Mouse (Mus musculus) thymus, postnatal 10 days (tissue): ENCODE results near the gene Pcnt.

Experiments used
- DNase-seq, 2 experiments: peaks; one replicate each; pipeline ENCODE4 v3.0.0; 2021; ENCODE audit warnings: low spot score in 2 of 2

Gene Pcnt

DNA sequence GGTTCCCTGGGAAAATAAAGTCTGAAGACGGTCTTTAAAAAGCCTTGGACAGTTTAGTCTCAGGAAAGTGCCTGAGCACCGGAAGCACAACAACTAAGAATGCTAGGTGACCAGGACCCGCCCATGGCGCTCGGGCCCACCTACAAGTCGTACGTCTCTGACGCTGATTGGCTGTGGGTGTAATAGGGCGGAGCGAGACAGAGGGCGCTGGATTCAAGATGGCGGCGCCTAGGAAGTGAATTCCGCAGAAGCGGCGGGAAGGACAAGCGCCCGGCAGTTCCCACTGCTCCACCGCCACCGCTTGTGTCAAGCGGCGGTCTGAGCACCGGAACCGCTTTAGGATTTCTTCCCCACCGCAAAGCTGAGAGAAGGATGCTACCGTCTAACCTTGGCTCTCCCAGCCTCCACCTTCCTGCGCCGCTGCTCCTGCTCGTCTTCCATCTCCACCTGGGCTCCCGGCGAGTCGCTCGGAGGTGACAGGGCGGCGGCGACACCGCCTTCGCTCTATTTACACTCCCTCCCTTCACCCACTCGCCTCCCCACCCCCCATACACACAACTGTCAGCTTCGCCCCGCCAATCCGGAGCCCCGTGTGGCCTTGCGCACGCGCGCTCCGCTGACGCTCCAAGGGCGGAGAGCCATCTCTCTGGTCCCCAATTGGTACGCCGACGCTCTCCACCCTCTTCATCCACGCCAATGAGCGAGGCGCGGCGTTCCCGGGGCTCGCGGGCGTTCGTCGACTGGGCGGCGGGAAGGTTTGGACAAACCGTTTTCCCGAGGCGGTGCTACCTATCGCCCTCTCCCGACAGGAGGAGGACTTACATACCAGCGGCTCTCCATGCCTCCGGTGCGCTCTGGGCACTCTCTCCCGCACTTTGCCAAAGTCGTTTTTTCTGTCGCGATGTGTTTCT is at the start of gene Pcnt:
Pcnt (minus strand) TSS at position 609 of the 911 bp plus-strand sequence.
- DNase-seq = peak; percentile 94 to 96

DNA sequence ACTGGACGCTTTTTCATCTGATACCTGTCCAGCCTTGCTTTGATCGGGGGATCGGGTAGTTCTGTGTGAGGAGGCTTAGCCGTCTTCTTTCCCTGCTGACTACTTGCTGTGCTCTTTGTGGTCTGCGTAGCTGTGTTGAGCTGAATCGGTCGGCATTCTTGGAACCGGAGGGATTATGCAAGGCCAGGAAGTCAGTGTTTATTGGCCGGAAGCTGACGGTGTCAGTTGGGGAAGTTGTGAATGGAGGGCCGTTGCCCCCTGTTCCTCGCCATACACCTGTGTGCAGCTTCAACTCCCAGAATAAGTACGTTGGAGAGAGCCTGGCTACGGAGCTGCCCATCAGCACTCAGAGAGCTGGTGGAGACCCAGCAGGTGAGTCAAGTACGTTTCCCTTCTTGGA is 46.6 kb upstream of the Pcnt start:
- no peak for DNase-seq

DNA sequence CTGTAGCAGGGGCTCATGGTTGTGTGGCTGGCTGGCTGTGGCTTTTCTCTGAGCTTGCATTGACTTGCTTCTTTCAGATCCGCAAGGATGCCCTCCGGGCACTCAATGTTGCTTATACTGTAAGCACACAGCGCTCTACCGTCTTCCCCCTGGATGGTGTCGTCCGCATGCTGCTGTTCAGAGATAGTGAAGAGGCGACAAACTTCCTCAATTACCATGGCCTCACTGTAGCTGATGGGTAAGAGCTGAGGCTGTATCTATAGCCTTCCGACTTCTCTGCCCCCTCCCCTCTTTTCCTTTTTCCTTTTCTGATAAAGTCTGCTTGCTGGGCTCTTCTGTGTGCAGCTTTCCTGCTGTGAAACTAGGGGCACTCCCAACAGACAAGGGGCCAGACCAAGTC is 45.7 kb upstream of the Pcnt start:
- DNase-seq = no peak

DNA sequence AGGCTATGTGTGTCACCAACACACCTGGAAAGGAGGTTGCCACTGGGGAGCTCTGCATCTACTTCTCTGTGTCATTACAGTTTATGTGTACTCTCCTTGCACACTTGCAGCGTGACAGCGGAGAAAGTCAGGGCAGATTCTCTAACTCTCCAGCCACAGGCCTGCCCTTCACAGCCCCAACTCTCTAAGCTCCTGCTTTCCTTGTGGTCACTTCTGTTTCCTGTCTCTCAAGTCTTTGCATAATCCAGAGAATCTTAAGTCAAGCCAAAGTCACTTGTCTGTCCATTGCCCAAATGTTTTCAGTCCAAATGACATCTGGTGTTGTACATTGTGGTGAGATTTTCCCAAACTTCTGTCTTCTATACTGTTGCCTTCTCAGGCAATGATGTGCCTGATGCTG is 43.7 kb upstream of the Pcnt start:
- no peak for DNase-seq

DNA sequence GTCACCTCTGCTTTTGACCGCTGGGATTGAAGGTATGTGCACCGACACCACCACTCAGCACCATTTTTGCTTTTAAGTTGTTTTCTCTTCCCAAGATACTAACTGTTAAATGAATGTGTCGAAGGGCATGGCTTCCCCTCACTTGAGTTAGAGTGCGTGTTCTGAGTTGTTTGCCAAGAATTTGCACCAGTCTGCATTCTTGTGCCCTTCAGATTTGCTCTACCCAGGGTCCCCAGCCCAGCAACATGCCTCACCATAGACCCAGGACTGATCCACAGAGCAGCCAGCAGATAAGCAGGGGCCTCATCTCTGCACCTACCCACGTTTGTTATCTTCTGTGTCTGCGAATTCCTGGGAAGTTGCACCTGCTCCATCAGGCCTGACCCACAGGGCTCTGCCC is 38.9 kb upstream of the Pcnt start:
- DNase-seq = no peak

DNA sequence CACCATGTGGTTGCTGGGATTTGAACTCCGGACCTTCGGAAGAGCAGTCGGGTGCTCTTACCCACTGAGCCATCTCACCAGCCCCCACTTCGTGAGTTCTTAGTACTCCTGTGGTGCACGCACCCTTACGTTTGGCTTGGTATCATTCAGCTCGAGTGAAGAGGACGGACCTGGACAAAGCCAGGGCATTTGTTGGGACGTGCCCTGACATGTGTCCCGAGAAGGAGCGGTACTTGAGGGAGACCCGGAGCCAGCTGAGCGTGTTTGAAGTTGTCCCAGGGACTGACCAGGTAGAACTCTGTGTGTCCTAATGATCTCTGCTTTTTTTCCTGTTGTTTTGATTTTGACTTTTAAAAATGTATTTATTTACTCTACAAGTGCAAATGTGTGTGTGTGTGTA is 38.3 kb upstream of the Pcnt start:
- no peak for DNase-seq

DNA sequence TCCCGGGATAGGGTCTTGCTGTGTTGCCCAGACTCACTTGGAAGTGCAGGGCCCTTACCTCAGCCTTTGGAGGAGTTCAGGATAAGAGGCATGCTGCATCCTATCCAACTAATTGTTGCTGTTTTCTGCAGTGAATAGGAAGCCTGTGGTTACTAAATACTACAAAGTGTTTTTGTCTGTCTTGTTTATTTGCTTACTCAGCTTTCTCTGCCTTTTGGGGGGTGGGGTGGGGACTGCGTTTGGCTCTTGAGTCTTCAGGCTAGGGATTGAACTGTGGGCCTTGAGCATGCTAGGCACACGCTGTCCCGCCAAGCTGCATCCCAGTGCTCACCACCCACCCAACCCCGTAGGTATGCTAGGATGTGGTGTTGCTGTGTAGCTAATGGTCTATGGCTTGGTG is 31.2 kb upstream of the Pcnt start:
- no peak for DNase-seq

DNA sequence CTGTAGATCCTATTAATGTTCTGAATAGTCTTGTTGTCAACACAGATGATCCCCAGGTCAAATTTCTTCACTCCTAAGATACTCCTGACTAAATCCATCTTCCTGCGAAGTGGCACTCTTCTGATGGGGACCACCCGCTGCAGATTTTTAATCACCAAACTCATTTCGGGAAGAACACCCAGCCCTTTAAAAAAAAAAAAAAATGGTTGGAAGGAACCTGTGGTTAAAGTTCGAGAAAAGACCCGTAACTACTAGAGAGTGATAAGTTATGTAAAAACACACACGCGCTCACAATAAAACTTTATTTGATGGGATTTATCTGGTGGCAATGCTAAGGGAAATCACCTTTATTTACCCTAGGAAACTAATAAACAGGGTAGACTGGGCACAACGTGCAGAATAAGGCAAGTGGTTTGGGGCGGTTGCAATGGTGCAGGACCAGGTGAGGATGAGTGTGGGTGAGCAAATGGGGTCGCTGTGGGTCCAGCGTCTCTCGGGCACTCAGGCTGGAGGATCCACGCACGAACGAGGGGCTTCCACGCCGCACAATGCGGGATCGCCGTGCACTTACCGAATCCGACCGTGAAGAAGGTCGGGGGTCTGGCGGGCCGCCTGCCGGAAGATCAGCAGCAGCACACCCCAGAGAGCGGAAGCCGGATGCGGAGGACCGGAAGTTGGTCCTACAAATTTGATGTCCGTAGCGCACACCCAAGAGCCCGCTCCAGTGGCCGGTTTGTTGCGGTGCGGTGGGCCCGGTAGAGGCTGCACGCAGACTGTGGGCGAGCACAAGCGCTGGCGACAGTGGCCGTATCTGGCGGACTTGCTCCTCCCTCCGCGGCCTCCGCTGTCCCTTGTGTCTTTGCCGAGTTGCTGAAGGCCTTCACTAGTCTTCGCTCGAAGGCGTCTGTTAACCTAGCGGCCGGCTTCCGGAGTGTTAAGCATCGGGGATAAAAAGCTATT is 25.9 kb upstream of the Pcnt start, which contains the start of the genes Mcm3ap and Ybey:
Mcm3ap (plus strand) TSS at position 725 of the 960 bp plus-strand sequence.
Ybey (minus strand) TSS at position 912 of the 960 bp plus-strand sequence.
- DNase-seq = peak; percentile 69 to 84

DNA sequence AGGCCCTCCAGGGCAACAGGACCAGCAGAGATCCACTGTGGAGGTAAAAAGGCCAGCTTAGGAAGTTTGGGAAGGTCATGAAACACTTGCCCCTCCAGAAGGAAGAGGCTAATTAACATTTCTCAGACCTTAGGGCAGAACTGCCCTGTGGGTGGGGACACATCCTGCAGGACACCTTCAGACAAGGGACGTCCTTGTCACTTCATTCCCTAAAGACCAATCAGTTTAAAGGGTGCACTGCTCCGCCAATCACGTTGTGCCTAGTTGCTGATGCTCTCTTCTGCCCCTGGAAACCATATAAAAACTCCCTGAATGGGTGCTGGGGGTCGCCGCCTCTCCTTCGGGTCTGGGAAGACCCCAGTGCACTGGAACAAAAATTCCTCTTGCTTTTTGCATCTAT is 20.1 kb upstream of the Pcnt start:
- no peak for DNase-seq

DNA sequence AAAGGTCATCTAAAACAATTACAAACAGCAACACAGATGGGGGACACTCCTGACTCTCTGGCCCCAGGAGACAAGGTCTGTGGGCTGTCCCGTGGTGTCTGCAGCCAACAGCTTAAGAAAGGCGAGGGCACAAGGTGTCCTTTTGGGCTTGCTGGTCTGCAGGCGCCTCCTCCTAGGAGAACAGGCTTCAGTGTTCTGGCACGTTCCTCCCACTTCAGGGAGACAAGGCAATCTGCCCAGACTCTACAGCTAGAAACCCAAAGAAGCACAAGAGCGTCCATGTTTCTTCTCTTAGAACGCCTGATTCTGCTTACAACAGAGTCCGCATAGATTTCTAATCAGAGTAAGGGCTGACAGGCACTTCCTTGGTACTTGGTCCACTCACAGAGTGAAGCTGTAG is 19.7 kb upstream of the Pcnt start:
- DNase-seq = no peak

DNA sequence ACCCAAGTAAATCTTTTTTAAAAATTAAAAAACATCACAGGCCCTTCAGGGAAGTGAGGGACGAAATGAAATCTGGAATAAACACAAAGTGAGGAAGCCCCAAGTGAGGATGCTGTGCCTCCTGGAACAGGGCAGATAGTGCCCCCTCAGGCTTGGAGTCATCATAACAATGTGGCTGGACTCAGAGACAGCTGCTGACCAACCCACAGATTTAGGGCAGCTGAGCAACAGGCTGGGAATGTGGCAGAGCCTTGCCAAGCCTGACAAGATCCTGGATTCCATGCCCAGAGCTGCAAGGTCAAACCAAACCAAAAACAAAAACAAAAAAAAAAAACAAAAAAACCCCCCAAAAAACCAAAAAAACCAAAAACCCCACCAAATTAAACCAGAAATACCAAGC is 18.7 kb upstream of the Pcnt start:
- no peak for DNase-seq

DNA sequence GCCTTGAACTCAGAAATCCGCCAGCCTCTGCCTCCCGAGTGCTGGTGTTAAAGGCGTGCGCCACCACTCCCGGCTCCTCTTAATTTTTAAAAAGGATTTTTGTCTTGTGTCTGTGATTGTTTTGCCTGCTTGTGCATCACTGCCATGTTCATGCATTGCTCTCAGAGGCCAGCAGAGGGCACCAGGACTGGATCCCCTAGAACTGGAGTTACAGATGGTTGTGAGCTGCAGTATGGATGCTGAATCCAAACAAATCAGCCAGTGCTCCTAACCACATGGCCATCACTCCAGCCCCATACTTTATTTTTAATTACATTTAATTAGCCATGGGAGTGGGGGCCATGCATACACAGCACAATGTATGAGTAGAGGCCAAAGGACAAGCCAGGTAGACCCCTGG is 12.7 kb upstream of the Pcnt start:
- DNase-seq = peak in 1 of 2 experiments; percentile 29

DNA sequence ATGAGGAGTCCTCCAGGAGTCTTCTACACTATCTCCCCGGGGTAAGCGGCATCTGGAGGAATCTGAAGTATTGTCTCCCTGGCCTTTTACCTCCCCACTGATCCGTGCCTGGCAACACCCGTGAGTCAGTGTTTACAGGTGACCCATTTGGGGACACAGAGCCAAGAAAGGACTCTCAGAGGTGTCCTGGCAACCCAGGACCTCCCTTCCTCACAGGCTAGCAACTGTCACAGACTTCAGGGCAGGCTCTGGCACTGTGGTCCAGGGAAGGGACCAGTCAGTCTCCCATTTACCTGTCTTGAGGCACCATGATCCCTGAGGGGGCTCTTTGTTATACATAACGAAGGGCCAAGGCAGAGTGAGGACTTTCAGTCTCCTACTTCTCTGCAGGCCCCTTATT is 6.3 kb upstream of the Pcnt start, which contains the start of gene 2610028H24Rik:
2610028H24Rik (plus strand) TSS at position 231 of the 400 bp plus-strand sequence.
- no peak for DNase-seq

DNA sequence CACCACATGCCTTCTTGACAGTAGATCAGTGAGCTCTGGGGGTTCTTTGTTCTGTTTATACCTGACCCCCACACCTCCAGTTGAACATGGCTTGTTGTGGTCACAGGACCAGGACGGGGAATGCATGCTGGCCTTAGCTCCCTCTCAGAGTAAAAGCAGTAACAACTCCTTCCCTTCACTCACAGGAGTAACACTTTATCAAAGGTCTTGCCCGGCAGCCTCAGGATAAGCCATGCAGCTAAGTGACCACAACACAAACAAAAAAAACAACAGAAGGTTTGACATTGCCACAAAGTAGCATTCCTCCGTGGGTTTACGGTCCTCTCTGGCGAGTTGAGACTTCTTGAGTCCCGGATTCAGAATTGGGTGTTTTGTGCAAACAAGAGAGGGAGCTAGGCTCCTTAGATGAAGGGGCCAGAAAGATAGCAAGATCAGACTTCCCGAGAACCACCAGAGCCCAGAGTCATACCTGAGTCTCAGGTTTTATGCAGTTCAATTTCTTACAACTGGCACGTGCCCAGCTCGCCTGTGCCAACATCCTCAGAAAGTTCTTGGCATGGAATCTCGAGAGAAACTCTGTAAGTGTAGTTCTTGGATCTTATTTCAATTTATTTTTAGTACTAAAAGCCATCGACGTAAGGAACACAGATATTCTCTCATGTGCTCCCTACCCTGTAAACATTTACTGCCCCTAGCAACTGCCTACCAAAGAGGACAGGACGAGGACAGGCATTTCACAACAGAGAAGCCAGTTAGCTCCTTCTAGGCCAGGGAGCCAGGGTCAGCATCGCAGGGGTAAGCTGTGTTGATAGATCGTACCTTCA is 5.0 kb upstream of the Pcnt start:
- DNase-seq = no peak

DNA sequence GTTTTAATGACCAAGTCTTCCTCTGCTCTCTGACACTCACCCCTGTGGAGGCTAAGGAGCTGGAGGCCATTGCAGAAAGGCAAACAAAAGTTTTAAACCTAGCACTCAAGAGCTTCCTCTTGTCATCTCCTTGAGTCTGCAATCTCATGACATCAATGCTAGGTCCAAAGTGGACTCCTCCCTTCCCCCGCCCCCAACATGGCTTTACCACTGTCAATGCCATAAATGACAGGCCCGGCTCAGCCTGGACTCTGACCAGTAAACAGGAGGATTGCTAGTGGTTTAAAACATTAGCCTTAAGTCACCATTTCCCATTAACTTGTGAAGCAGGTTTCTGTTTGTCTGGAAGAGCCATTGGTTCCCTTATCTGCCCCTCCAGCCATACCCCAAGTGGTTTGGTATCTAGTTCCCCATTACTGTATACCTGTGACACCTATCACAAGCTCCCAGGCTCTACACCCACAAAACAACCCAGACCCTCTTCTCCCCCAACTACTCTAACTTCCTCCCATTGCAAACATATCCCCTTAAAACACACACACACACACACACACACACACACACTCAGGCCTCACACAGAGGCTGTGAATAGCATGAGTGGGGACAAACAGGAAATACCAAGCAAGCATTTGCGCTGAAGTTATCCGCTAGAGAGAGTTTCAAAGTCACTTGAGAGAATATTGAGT is 3.6 kb upstream of the Pcnt start:
- no peak for DNase-seq

DNA sequence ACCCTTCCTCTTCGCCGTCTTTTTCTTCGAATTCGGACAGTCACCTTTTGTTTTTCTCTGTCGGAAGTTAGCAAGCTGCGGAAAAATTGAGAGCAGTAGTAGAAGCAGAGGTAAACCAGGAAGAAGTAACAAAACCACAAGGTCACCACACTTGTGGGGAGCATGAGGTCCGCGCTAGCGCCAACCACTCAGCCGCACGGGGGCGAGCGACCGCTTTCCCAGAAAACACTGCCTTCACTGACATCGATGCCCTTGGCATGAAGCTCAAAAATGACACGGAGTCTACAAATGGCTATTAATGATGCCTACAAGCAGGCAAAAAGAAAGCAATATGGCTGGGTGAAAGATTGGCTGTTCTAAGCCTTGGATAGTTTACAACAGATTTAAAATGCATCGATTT is 2.3 kb downstream of the Pcnt start, which contains the start of gene AC141477.1:
AC141477.1 (minus strand) TSS at position 164 of the 400 bp plus-strand sequence.
- DNase-seq = no peak

DNA sequence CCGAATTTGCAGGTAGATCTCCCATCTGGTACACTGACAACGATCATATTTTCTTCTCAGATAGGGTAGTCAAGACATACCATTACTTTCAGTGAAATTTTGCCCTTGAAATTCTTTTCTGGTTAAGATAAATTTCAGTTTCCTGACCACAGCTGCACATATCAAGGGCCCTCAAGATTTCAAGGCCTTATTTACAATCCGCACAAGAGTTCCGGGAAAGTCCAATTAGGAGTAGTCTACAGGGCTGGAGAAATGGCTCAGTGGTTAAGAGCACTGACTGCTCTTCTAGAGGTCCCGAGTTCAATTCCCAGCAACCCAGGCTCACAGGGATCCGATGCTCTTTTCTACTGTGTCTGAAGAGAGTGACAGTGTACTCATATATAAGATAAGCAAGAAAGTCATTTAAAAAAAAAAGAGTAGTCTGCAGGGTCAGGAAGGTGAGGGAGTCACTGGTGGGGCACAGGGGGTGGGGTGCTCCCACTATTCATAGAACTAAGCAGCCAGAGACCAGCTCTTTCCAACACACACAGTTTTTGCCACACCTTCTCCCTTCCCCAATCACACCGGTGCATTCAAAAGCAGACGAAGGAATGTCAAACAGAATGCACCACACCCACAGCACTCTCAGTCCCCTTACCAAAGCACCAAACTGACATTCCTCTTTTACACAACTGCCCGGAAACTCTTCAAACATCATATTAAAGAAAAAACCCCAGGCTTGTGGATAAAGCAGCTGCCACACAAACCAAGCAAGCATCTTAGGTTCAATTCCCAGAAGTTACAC is 3.3 kb downstream of the Pcnt start:
- no peak for DNase-seq

DNA sequence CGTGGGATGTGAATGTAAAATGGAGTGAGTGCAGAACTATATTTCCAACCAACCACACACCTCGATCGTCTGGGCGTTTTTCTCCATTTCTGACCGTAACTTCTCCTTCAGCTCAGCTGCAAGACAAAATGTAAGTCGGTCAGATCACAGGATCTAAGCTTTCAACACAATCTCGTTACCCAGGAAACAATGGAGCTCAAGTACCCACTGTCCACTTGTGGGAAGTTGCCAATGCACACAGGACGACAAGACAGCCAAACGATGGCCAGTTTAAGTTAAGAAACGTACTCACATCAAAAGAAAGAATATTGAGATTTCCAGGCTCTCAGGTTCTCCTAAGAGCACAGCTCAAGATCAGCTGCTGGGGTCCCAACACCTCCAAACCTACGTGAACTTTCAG is 8.7 kb downstream of the Pcnt start:
- DNase-seq = no peak

DNA sequence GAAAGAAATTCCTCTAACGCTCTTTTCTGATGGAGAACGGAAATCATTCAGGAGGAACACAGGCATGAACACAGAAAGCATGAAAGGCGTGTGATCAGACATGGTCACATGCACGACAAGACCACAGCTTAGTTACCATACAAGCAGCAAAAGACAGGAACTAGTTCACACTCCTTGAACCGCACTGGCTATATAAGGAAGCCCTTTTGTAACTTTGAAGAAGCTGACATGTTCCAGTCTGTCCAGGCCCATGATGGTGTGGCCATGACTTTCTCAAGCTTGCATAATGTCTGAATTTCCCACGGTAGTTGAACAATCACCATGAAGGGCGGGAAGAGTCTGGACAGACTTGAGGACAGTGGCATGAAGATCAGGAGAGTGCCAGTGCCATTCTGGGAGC is 16.9 kb downstream of the Pcnt start:
- DNase-seq = no peak

DNA sequence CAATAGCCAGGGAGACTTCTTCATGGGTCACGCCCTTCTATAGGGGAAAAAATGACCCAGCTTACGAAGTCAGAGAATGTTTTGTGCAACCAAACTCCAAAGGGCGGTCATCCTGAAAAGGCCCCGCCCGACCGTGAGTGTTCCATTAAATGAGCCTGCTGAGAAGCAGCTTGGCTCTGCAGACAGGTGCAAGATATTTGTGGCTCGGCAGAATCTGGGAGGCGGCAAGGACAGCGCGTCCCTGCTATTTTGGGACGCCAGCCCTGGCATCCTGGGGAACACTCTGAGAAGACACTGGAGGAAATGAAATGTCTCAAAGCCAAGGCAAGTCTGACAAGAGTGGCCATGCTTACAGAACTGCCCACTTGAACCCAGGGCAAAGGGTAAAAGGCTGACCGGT is 25.8 kb downstream of the Pcnt start:
- no peak for DNase-seq
